ENCODE assay signal across 9 mouse cellular contexts in genomic region chr13:48552181-48553090, GRCm38 (mm10). TPM values are rescaled to one million over a fixed set of nuclear protein-coding genes. Genes with fewer than 3 reads are reported as not detected.
DNase-seq lines count a peak whose midpoint lies in the region; ATAC-seq and TF ChIP-seq lines count a peak whose summit lies in the region.
"Had no signal": no experiment of that assay in that cellular context is flagged by ENCODE, and none has a peak within 500 bp of the region (broad histone marks: within the 10 kb centered on the region; RNA-seq: fewer than 3 reads in every experiment).

No protein-coding gene starts in this region.

- no peak overlapping the region for H3K4me3 ChIP-seq in midbrain, embryonic 13.5 days (replicated peaks)
- H3K4me3 ChIP-seq in midbrain, embryonic 10.5 days = no peak overlapping the region
- H3K4me3 ChIP-seq in midbrain, postnatal 0 days (ENCODE audit: low read depth, low read length) = no peak overlapping the region

- no peaks in the 10 kb centered on the region for H3K36me3 ChIP-seq in midbrain, embryonic 13.5 days
- no peaks in the 10 kb centered on the region for H3K36me3 ChIP-seq in midbrain, embryonic 10.5 days
- no peaks in the 10 kb centered on the region for H3K36me3 ChIP-seq in midbrain, postnatal 0 days (ENCODE audit: insufficient read depth, low read length)
- H3K36me3 ChIP-seq: G1E had no signal

- peak; percentile 80 for ATAC-seq in midbrain, embryonic 13.5 days
- peak; percentile 71 for ATAC-seq in midbrain, postnatal 0 days (ENCODE audit: low FRiP score)

- H3K4me1 ChIP-seq in midbrain, embryonic 13.5 days (replicated peaks) = 0 out of 2 replicates have a peak, but pooled peaks cover 9% of the 10 kb centered on the region
- H3K4me1 ChIP-seq in midbrain, embryonic 10.5 days = no peaks in the 10 kb centered on the region
- H3K4me1 ChIP-seq in midbrain, postnatal 0 days (ENCODE audit: insufficient read depth, low read length) = no peaks in the 10 kb centered on the region

- H3K9ac ChIP-seq in midbrain, embryonic 13.5 days (replicated peaks) = no peak overlapping the region
- 0 out of 2 replicates have a peak overlapping the region, but pooled peaks have one; percentile 9 for H3K9ac ChIP-seq in midbrain, postnatal 0 days (replicated peaks; ENCODE audit: low read length, poor library complexity, severe bottlenecking)

- peak overlapping the region; percentile 68 for H3K27ac ChIP-seq in midbrain, embryonic 13.5 days
- no peak overlapping the region for H3K27ac ChIP-seq in midbrain, embryonic 10.5 days (replicated peaks)
- peak overlapping the region; percentile 77 for H3K27ac ChIP-seq in midbrain, postnatal 0 days (ENCODE audit: low read depth, low read length)

- DNase-seq in midbrain, embryonic 10.5 days (ENCODE audit: low spot score) = no peak
- DNase-seq in cerebellum, postnatal 25 days = peak; percentile 94 to 97
- peak; percentile 77 for DNase-seq in gonadal fat pad, adult 2 months (ENCODE audit: low read depth)
- DNase-seq in kidney, adult 18-20 months = peak; percentile 93
- DNase-seq in left cerebral cortex, postnatal 25 days (ENCODE audit: low spot score in 2 of 2) = peak; percentile 90 to 97
- peak; percentile 93 for DNase-seq in midbrain, postnatal 0 days (ENCODE audit: low spot score)
- DNase-seq in urinary bladder, postnatal 10 days (ENCODE audit: low spot score) = peak; percentile 62

- H3K9me3 ChIP-seq in midbrain, embryonic 13.5 days = no peaks in the 10 kb centered on the region
- no peaks in the 10 kb centered on the region for H3K9me3 ChIP-seq in midbrain, embryonic 10.5 days (replicated peaks)
- H3K9me3 ChIP-seq in midbrain, postnatal 0 days (ENCODE audit: low read length) = no peaks in the 10 kb centered on the region
- H3K9me3 ChIP-seq: G1E had no signal

- 74% methylated on average over 21 of the region's 21 CpGs for WGBS in midbrain, embryonic 13.5 days
- 86% methylated on average over 21 of the region's 21 CpGs for WGBS in midbrain, embryonic 10.5 days
- 56% methylated on average over 21 of the region's 21 CpGs for WGBS in midbrain, postnatal 0 days

- no peaks in the 10 kb centered on the region for H3K27me3 ChIP-seq in midbrain, embryonic 13.5 days
- H3K27me3 ChIP-seq in midbrain, embryonic 10.5 days (ENCODE audit: low read depth, poor library complexity, severe bottlenecking) = peaks cover 6% of the 10 kb centered on the region
- H3K27me3 ChIP-seq in midbrain, postnatal 0 days (ENCODE audit: insufficient read depth, low read length) = no peaks in the 10 kb centered on the region

- intact Hi-C loops in left cerebral cortex, postnatal 25 days (cut with DNase I) = loop anchor here (1.0 kb wide), 1 partner anchor 42 kb away; no protein-coding TSS in a partner anchor

- no peak for TF ChIP-seq CTCF in midbrain, postnatal 0 days (IDR thresholded peaks at IDR 0.05)

- H3K4me2 ChIP-seq in midbrain, embryonic 13.5 days (replicated peaks) = no peak overlapping the region
- peak overlapping the region; percentile 19; the same call in 1 of the 2 replicates for H3K4me2 ChIP-seq in midbrain, postnatal 0 days (ENCODE audit: low read depth, low read length, poor library complexity, severe bottlenecking)

RNA-seq across cellular contexts. Expression of gene A830005F24Rik, which starts 39.1 kb away (rescaled TPM):
- polyA plus RNA-seq in midbrain, embryonic 13.5 days (2015; fragmentation: Nextera tagmentation; extraction: Ambion mirVana) = 2.8 and 4.1 TPM in 2 replicates
- 2.1 and 3.1 TPM in 2 replicates for polyA plus RNA-seq in midbrain, embryonic 10.5 days (2016; fragmentation: Nextera tagmentation; extraction: Ambion mirVana)
- polyA plus RNA-seq in gonadal fat pad, adult 2 months (2012; rRNA removed) = not detected in 2 replicates
- 1 to 10 TPM; 1.6 to 1.8 TPM for total RNA-seq in left cerebral cortex, postnatal 25 days (2021)
- total RNA-seq in midbrain, postnatal 0 days (2014; rRNA removed) = 0.66 and 0.94 TPM in 2 replicates
- polyA plus RNA-seq in midbrain, postnatal 0 days (2015; fragmentation: Nextera tagmentation; extraction: Ambion mirVana) = 1.2 and 2.8 TPM in 2 replicates

RNA-seq across cellular contexts. Expression of gene Zfp169, which starts 39.2 kb away (rescaled TPM):
- polyA plus RNA-seq in midbrain, embryonic 13.5 days (2015; fragmentation: Nextera tagmentation; extraction: Ambion mirVana) = 4.9 and 5.2 TPM in 2 replicates
- 4.7 TPM in 2 replicates for polyA plus RNA-seq in midbrain, embryonic 10.5 days (2016; fragmentation: Nextera tagmentation; extraction: Ambion mirVana)
- 7.5 and 8.6 TPM in 2 replicates for polyA plus RNA-seq in gonadal fat pad, adult 2 months (2012; rRNA removed)
- total RNA-seq in left cerebral cortex, postnatal 25 days (2021) = 10 to 100 TPM; 20.8 to 22.7 TPM
- 15.6 and 46.7 TPM in 2 replicates for total RNA-seq in midbrain, postnatal 0 days (2014; rRNA removed)
- 2.2 and 3.6 TPM in 2 replicates for polyA plus RNA-seq in midbrain, postnatal 0 days (2015; fragmentation: Nextera tagmentation; extraction: Ambion mirVana)
